Comparison of ENCODE assay signal across 13 mouse cellular contexts in genomic region chr11:108985836-108986235, GRCm38 (mm10).
"Had no signal": no experiment of that assay in that cellular context is flagged by ENCODE, and none has a peak within 500 bp of the region (broad histone marks: within the 10 kb centered on the region; RNA-seq: fewer than 3 reads in every experiment).

No protein-coding gene starts in this region.

- H3K4me3 ChIP-seq: limb, embryonic 10.5 days; liver, embryonic 15.5 days; midbrain, embryonic 10.5 days; midbrain, embryonic 15.5 days; neural tube, embryonic 13.5 days had no signal

- H3K36me3 ChIP-seq: limb, embryonic 10.5 days; liver, embryonic 15.5 days; midbrain, embryonic 10.5 days; midbrain, embryonic 15.5 days; neural tube, embryonic 13.5 days had no signal

- H3K9ac ChIP-seq: liver, embryonic 15.5 days; midbrain, embryonic 15.5 days; neural tube, embryonic 13.5 days had no signal

- H3K27ac ChIP-seq: limb, embryonic 10.5 days; liver, embryonic 15.5 days; midbrain, embryonic 10.5 days; midbrain, embryonic 15.5 days; neural tube, embryonic 13.5 days had no signal

- H3K4me2 ChIP-seq: liver, embryonic 11.5 days; liver, embryonic 15.5 days; midbrain, embryonic 15.5 days; neural tube, embryonic 13.5 days had no signal

- H3K27me3 ChIP-seq: liver, embryonic 15.5 days; midbrain, embryonic 15.5 days; neural tube, embryonic 13.5 days had no signal

- ATAC-seq: midbrain, embryonic 15.5 days had no signal

- DNase-seq: kidney, adult 8-10 months; kidney, postnatal 36 days; lung, adult 2 months; lung, postnatal 36 days; retina, postnatal 1 day; right cerebral cortex, postnatal 14 days; thymus, postnatal 36 days had no signal

- H3K4me1 ChIP-seq: limb, embryonic 10.5 days; liver, embryonic 15.5 days; midbrain, embryonic 15.5 days; neural tube, embryonic 13.5 days had no signal

- H3K9me3 ChIP-seq: limb, embryonic 10.5 days; liver, embryonic 15.5 days; midbrain, embryonic 10.5 days; midbrain, embryonic 15.5 days; neural tube, embryonic 13.5 days had no signal
